Mouse (Mus musculus): ENCODE measurements around the gene Tmem245. TPM values are rescaled to one million over a fixed set of nuclear protein-coding genes. Genes with fewer than 3 reads are reported as not detected.

The Tmem245 gene
- polyA plus RNA-seq, 2 experiments = 10.0 to 11.9 TPM

DNA sequence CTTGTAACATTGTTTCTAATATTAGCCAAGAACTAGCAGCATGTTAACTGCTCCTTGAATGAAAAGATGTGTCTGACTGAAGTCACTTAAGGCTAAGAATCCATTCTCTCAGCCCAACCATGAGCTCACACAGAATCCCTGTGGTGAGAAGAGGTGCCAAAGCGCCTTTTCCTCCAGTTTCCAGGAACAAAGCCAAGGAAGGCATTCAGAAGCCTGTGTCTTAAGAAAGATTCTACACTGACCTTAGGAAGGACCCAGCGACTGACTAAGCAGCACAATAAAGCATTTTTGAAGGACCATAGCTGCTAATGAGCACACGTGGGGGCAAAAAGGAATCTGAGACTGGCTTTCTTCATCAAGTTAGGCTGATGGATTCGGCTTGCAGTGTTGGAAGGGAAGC, 81.3 kb downstream of the Tmem245 start:
- WGBS = 47% methylated on average over 4 of the region's 4 CpGs
- Histone ChIP-seq H3K36me3 (ENCODE audit: control insufficient read depth, insufficient read depth, low read length) (no peaks in the 10 kb centered on the region), H3K9me3 (ENCODE audit: control insufficient read depth, low read length) (no peaks in the 10 kb centered on the region), H3K27ac (replicated peaks; ENCODE audit: low read depth, low read length) (no peak overlapping the region), H3K9ac (ENCODE audit: low read depth, low read length, severe bottlenecking) (no peak overlapping the region), H3K4me3 (replicated peaks; ENCODE audit: low read length) (no peak overlapping the region), H3K4me2 (replicated peaks; ENCODE audit: low read depth, low read length, severe bottlenecking) (no peak overlapping the region), H3K27me3 (ENCODE audit: control insufficient read depth, insufficient read depth, low read length) (no peaks in the 10 kb centered on the region), H3K4me1 (ENCODE audit: control insufficient read depth, insufficient read depth, low read length) (peaks cover 9% of the 10 kb centered on the region; the same call in 1 of the 2 replicates)
- DNase-seq (ENCODE audit: low spot score) (peak; percentile 30), ATAC-seq (ENCODE audit: low FRiP score, low read depth) (no peak)
- no peak for TF ChIP-seq POLR2A (IDR thresholded peaks at IDR 0.05; ENCODE audit: borderline replicate concordance, extremely low read depth, insufficient read depth, insufficient read length)

- Histone ChIP-seq H3K27ac (replicated peaks; ENCODE audit: low read depth, low read length) (peak within 1 kb of the TSS; percentile 77), H3K9ac (ENCODE audit: low read depth, low read length, severe bottlenecking) (peak within 1 kb of the TSS; percentile 82), H3K4me1 (ENCODE audit: control insufficient read depth, insufficient read depth, low read length) (peaks cover 9% of the 10 kb centered on the region; the same call in 1 of the 2 replicates), H3K9me3 (ENCODE audit: control insufficient read depth, low read length) (no peaks in the 10 kb centered on the region), H3K4me3 (replicated peaks; ENCODE audit: low read length) (peak within 1 kb of the TSS; percentile 78), H3K4me2 (replicated peaks; ENCODE audit: low read depth, low read length, severe bottlenecking) (peak within 1 kb of the TSS; percentile 80), H3K36me3 (ENCODE audit: control insufficient read depth, insufficient read depth, low read length) (no peaks in the 10 kb centered on the region), H3K27me3 (ENCODE audit: control insufficient read depth, insufficient read depth, low read length) (no peaks in the 10 kb centered on the region)
- TF ChIP-seq POLR2A (IDR thresholded peaks at IDR 0.05; ENCODE audit: borderline replicate concordance, extremely low read depth, insufficient read depth, insufficient read length) = 0 out of 2 replicates have a peak, but pooled peaks have one; percentile 37
- DNase-seq (ENCODE audit: low spot score) = peak; percentile 85
- peak; percentile 93 for ATAC-seq (ENCODE audit: low FRiP score, low read depth)
- WGBS = under 1% methylated on average over 41 of the region's 45 CpGs
Observed at GRCm38 (mm10) chr4:56865003-56865511, 82.2 kb downstream of the Tmem245 start, which contains the start of gene Ctnnal1. TSS of gene Ctnnal1 (minus strand) at chr4:56865188.

DNA sequence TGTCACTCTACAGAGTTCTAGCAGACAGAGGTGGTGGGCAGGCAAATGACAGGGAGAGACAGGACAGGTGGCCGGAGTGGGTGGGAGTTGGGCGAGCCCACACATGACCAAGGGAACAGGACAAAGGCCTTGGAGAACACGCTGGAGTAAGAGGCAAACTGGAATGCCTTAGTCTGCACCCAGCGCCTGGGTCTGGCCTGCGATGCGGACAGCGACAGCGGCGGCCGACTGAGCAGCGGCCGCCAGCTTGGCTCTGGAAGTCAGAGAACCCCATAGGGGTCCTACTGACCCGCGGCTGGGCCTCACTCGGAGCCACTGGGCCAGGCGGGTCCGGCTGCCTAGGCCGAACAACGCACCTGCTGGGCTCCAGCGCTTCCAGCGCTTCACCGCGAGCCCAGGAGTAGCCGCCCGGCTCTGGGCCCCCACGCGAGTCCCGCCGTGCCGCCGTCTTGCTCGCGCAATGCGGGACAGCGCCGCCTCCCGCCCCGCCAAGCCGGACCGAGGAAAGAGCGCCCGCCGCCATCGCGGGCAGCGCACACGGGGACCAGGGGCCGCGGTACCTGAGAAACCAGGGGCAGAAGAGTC, 82.7 kb downstream of the Tmem245 start:
- no peaks in the 10 kb centered on the region for H3K36me3 ChIP-seq (ENCODE audit: control insufficient read depth, insufficient read depth, low read length)
- DNase-seq (ENCODE audit: low spot score) = no peak
- ATAC-seq (ENCODE audit: low FRiP score, low read depth) = peak; percentile 65
- H3K9ac ChIP-seq (ENCODE audit: low read depth, low read length, severe bottlenecking) = peak overlapping the region; percentile 82
- peaks cover 9% of the 10 kb centered on the region; the same call in 1 of the 2 replicates for H3K4me1 ChIP-seq (ENCODE audit: control insufficient read depth, insufficient read depth, low read length)
- H3K4me3 ChIP-seq (replicated peaks; ENCODE audit: low read length) = peak overlapping the region; percentile 78
- no peaks in the 10 kb centered on the region for H3K27me3 ChIP-seq (ENCODE audit: control insufficient read depth, insufficient read depth, low read length)
- H3K9me3 ChIP-seq (ENCODE audit: control insufficient read depth, low read length) = no peaks in the 10 kb centered on the region
- TF ChIP-seq POLR2A (IDR thresholded peaks at IDR 0.05; ENCODE audit: borderline replicate concordance, extremely low read depth, insufficient read depth, insufficient read length) = no peak
- under 1% methylated on average over 36 of the region's 49 CpGs for WGBS
- H3K4me2 ChIP-seq (replicated peaks; ENCODE audit: low read depth, low read length, severe bottlenecking) = peak overlapping the region; percentile 80
- peak overlapping the region; percentile 77 for H3K27ac ChIP-seq (replicated peaks; ENCODE audit: low read depth, low read length)

DNA sequence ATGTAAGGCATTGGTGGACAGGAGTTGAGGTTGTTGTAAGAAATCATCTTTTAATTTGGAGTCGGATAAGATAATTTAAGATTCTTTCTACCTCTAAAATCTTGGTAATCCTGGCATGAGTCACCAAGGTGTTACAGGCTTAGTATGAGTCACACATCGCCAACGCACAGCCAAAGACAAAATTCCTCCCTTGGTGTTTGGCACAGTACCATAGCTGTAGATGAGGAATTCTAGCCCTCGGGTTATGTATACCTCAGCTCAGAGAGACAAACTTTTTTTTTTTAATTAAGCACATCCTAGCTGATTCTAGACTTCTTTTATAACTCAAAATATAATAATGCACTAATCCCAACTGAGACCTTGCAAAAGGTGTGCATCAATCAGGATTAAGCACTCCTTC, 83.2 kb downstream of the Tmem245 start:
- Histone ChIP-seq H3K4me1 (ENCODE audit: control insufficient read depth, insufficient read depth, low read length) (peaks cover 9% of the 10 kb centered on the region; the same call in 1 of the 2 replicates), H3K27me3 (ENCODE audit: control insufficient read depth, insufficient read depth, low read length) (no peaks in the 10 kb centered on the region), H3K36me3 (ENCODE audit: control insufficient read depth, insufficient read depth, low read length) (no peaks in the 10 kb centered on the region), H3K4me2 (replicated peaks; ENCODE audit: low read depth, low read length, severe bottlenecking) (peak overlapping the region; percentile 80), H3K9me3 (ENCODE audit: control insufficient read depth, low read length) (no peaks in the 10 kb centered on the region), H3K27ac (replicated peaks; ENCODE audit: low read depth, low read length) (peak overlapping the region; percentile 77; the same call in 1 of the 2 replicates), H3K4me3 (replicated peaks; ENCODE audit: low read length) (peak overlapping the region; percentile 78), H3K9ac (ENCODE audit: low read depth, low read length, severe bottlenecking) (peak overlapping the region; percentile 82)
- no peak for ATAC-seq (ENCODE audit: low FRiP score, low read depth)
- no peak for TF ChIP-seq POLR2A (IDR thresholded peaks at IDR 0.05; ENCODE audit: borderline replicate concordance, extremely low read depth, insufficient read depth, insufficient read length)
- WGBS = 37% methylated on average over 4 of the region's 4 CpGs
- no peak for DNase-seq (ENCODE audit: low spot score)

DNA sequence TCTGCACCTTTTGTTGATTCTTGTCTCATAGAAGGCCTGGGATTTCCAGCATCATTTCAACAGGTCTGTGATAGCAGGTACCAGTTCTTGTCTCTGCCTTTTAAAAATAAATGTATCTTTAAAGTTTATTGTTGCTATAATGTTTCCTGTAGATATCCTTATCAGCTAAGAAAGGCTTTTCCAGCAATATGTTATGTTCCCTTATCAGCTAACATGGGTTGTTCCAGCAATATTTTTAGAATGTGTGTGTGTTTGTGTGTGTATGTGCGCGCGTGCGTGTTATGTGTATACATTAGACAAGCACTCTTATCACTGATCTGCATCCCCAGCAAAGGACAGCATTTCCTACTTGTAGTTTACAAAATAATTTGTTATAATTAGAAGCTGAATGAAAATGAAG, 85.7 kb downstream of the Tmem245 start:
- H3K4me2 ChIP-seq (replicated peaks; ENCODE audit: low read depth, low read length, severe bottlenecking) = no peak overlapping the region
- 96% methylated on average over 4 of the region's 4 CpGs for WGBS
- TF ChIP-seq POLR2A (IDR thresholded peaks at IDR 0.05; ENCODE audit: borderline replicate concordance, extremely low read depth, insufficient read depth, insufficient read length) = no peak
- H3K27ac ChIP-seq (replicated peaks; ENCODE audit: low read depth, low read length) = no peak overlapping the region
- no peak overlapping the region for H3K4me3 ChIP-seq (replicated peaks; ENCODE audit: low read length)
- H3K36me3 ChIP-seq (ENCODE audit: control insufficient read depth, insufficient read depth, low read length) = no peaks in the 10 kb centered on the region; the same call in 1 of the 2 replicates
- no peaks in the 10 kb centered on the region for H3K9me3 ChIP-seq (ENCODE audit: control insufficient read depth, low read length)
- H3K27me3 ChIP-seq (ENCODE audit: control insufficient read depth, insufficient read depth, low read length) = no peaks in the 10 kb centered on the region
- DNase-seq (ENCODE audit: low spot score) (no peak), ATAC-seq (ENCODE audit: low FRiP score, low read depth) (no peak)
- H3K4me1 ChIP-seq (ENCODE audit: control insufficient read depth, insufficient read depth, low read length) = peaks cover 9% of the 10 kb centered on the region; the same call in 1 of the 2 replicates
- no peak overlapping the region for H3K9ac ChIP-seq (ENCODE audit: low read depth, low read length, severe bottlenecking)
